Mouse (Mus musculus): ENCODE results near the gene 6030452D12Rik. TPM values are rescaled to one million over a fixed set of nuclear protein-coding genes. Genes with fewer than 3 reads are reported as not detected.

The 6030452D12Rik gene
- polyA plus RNA-seq, 1 experiment = not detected

DNA sequence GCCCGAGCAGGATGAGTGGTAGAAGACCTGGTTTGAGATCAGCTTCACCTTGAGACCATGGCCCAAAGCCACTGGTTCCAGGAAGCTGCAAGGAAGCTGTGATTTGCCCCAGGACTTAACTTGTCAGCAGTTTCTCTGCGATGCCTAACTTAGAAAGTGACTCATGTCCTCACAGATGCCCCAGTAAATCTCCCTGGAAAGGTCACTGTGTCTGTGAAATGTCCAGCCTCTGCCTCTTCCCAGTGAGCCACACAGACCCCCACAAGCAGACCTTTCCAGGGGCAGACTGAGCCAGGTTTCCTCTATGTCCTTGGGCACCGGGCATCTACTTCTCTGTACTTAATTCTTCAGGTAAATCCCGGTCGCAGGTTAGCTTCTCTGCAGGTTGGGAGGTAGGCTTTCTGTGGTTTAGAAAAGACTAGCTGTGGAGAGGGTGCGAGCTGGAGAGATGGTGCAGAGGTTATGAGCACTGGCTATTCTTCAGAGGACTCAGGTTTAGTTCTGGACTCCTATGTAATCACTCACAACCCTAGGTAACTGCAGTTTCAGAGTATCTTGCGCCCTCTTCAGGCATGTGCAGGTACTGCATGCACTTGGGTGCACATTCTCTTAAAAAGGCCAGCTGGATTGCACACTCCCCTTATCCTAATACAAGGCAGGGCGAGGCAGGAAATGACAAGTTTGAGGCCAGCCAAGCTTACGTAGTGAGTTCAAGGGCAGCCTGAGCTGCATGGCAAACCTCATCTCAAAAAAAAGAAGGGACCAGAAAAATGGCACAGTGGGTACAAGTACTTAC is 27.1 kb downstream of the 6030452D12Rik start:
- Histone ChIP-seq H3K4me3 (ENCODE audit: control insufficient read depth, insufficient read depth, low read length) (no peak overlapping the region), H3K4me1 (replicated peaks; ENCODE audit: control insufficient read depth, insufficient read depth, low read length) (no peaks in the 10 kb centered on the region), H3K36me3 (ENCODE audit: control insufficient read depth, insufficient read depth, low read length) (no peaks in the 10 kb centered on the region), H3K27ac (ENCODE audit: control insufficient read depth, insufficient read depth, low read length) (no peak overlapping the region), H3K27me3 (ENCODE audit: control insufficient read depth, insufficient read depth, low read length) (no peaks in the 10 kb centered on the region)
- WGBS = 91% methylated on average over 9 of the region's 9 CpGs
- no peak for TF ChIP-seq POLR2A (IDR thresholded peaks at IDR 0.05; ENCODE audit: control insufficient read depth, extremely low read depth, insufficient read depth, low read length, poor library complexity)
- TF ChIP-seq CTCF (IDR thresholded peaks at IDR 0.05; ENCODE audit: borderline replicate concordance, control insufficient read depth, extremely low read depth, insufficient read depth, low read length, poor library complexity) = no peak
- DNase-seq = no peak

DNA sequence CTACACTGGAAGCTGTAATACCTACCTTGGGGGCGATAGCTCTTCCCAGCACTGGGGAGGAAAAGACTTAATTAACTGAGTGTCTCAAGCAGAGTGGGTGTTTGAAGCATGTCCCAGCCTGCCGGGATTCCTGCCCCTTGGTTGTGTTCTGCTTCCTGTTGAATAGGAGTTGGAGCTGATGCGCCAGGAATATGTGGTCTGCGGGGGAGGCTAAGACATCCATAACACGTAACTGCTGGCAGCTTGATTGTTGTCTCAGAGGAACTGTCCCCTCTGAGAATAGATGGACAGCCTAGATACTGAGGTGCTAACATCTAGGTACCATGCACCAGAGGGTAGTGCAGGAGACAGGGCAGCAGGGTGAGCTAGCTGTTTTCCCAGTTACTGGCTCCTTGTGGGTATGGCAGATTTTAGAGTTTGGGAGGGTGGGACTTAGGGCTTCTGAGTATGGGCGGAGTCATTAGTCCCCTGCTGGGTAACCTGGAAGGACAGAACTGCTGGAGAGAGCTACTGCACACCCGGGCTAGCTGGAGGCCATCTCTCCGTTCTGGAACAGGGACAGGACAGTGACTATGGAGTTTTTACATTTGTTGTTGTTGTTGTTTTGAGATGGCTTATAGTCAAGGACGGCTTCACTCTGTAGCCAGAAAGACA is 28.4 kb downstream of the 6030452D12Rik start:
- Histone ChIP-seq H3K27ac (ENCODE audit: control insufficient read depth, insufficient read depth, low read length) (no peak overlapping the region), H3K4me1 (replicated peaks; ENCODE audit: control insufficient read depth, insufficient read depth, low read length) (peaks cover under 1% of the 10 kb centered on the region), H3K4me3 (ENCODE audit: control insufficient read depth, insufficient read depth, low read length) (no peak overlapping the region), H3K36me3 (ENCODE audit: control insufficient read depth, insufficient read depth, low read length) (no peaks in the 10 kb centered on the region), H3K27me3 (ENCODE audit: control insufficient read depth, insufficient read depth, low read length) (no peaks in the 10 kb centered on the region)
- 93% methylated on average over 9 of the region's 9 CpGs for WGBS
- TF ChIP-seq POLR2A (IDR thresholded peaks at IDR 0.05; ENCODE audit: control insufficient read depth, extremely low read depth, insufficient read depth, low read length, poor library complexity) = no peak
- DNase-seq = no peak

DNA sequence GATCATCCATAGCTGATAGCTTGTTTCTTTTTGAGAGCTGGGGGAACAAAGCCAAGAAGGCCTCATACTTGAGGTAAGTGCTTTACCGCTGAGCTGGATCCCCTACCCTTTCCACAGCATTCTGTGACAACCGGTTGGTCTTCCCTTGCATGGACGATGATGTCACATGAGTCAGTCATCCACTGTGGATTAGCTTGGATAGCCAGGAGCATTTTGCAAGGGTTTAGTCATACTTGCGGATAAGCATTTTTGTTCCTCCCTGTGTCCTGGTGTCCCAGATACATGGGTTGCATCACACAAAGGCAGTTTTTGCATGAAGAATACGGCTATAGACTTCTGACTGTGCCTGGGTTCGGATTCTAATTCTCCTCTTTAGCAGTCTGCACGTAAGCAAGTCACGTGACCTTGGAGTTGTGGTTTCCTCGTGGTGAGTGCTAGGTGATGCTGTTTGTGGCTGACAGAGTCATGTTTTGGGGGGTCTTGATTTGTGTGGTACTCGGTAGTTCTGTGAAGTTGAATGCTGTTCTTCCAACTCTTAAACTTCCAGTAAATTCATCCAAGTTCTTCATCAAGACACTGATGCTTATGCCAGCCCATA is 29.7 kb downstream of the 6030452D12Rik start:
- no peak for TF ChIP-seq CTCF (IDR thresholded peaks at IDR 0.05; ENCODE audit: borderline replicate concordance, control insufficient read depth, extremely low read depth, insufficient read depth, low read length, poor library complexity)
- no peak for TF ChIP-seq POLR2A (IDR thresholded peaks at IDR 0.05; ENCODE audit: control insufficient read depth, extremely low read depth, insufficient read depth, low read length, poor library complexity)
- no peaks in the 10 kb centered on the region for H3K36me3 ChIP-seq (ENCODE audit: control insufficient read depth, insufficient read depth, low read length)
- no peak overlapping the region for H3K4me3 ChIP-seq (ENCODE audit: control insufficient read depth, insufficient read depth, low read length)
- H3K27ac ChIP-seq (ENCODE audit: control insufficient read depth, insufficient read depth, low read length) = no peak overlapping the region
- no peaks in the 10 kb centered on the region for H3K27me3 ChIP-seq (ENCODE audit: control insufficient read depth, insufficient read depth, low read length)
- 76% methylated on average over 10 of the region's 10 CpGs for WGBS
- no peak for DNase-seq
- peaks cover 5% of the 10 kb centered on the region for H3K4me1 ChIP-seq (replicated peaks; ENCODE audit: control insufficient read depth, insufficient read depth, low read length)

DNA sequence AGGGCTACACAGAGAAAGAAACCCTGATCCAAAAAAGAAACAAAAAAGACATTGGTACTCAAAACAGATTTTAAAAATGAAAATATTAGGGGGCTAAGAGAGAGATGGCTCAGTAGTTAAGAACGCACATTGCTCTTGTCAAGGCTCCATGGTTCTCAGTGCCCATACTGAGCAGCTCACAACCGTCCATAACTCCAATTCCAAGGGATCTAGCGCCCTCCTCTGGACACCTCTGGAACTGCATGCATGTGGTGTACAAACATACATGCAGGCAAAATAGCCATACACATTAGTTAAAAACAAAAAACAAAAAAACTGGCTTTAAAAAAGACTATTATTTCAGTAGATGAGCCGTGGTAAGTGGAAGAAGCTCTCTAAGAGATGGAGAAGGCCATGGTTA is 30.2 kb downstream of the 6030452D12Rik start:
- TF ChIP-seq POLR2A (IDR thresholded peaks at IDR 0.05; ENCODE audit: control insufficient read depth, extremely low read depth, insufficient read depth, low read length, poor library complexity) (no peak), CTCF (IDR thresholded peaks at IDR 0.05; ENCODE audit: borderline replicate concordance, control insufficient read depth, extremely low read depth, insufficient read depth, low read length, poor library complexity) (no peak; the same call in 1 of the 2 replicates)
- H3K27ac ChIP-seq (ENCODE audit: control insufficient read depth, insufficient read depth, low read length) = no peak overlapping the region
- H3K4me3 ChIP-seq (ENCODE audit: control insufficient read depth, insufficient read depth, low read length) = no peak overlapping the region
- WGBS = 81% methylated on average over 4 of the region's 4 CpGs
- no peaks in the 10 kb centered on the region for H3K36me3 ChIP-seq (ENCODE audit: control insufficient read depth, insufficient read depth, low read length)
- no peaks in the 10 kb centered on the region for H3K27me3 ChIP-seq (ENCODE audit: control insufficient read depth, insufficient read depth, low read length)
- DNase-seq = no peak
- peaks cover 5% of the 10 kb centered on the region for H3K4me1 ChIP-seq (replicated peaks; ENCODE audit: control insufficient read depth, insufficient read depth, low read length)

DNA sequence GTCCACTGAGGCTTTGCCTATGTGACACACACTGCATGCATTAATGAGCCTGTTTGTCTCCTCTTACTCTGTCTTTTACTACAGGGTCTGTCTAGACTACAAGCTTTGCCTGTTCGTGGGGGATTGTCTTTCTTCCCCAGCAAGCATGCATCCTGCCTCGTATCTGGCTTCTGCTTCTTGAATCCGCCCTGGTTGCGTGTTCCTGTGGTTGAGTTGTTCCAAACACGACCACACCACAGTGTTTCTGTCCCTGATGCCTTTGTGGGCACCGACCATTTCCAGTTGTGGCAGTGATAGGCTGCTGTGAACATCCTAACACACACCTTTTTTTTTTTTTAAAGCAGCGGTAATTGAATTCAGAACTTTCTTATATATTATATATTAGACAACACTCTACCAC is 33.4 kb downstream of the 6030452D12Rik start:
- Histone ChIP-seq H3K4me1 (replicated peaks; ENCODE audit: control insufficient read depth, insufficient read depth, low read length) (peaks cover 5% of the 10 kb centered on the region), H3K4me3 (ENCODE audit: control insufficient read depth, insufficient read depth, low read length) (no peak overlapping the region), H3K36me3 (ENCODE audit: control insufficient read depth, insufficient read depth, low read length) (no peaks in the 10 kb centered on the region), H3K27ac (ENCODE audit: control insufficient read depth, insufficient read depth, low read length) (no peak overlapping the region), H3K27me3 (ENCODE audit: control insufficient read depth, insufficient read depth, low read length) (no peaks in the 10 kb centered on the region)
- TF ChIP-seq POLR2A (IDR thresholded peaks at IDR 0.05; ENCODE audit: control insufficient read depth, extremely low read depth, insufficient read depth, low read length, poor library complexity) = no peak
- no peak for TF ChIP-seq CTCF (IDR thresholded peaks at IDR 0.05; ENCODE audit: borderline replicate concordance, control insufficient read depth, extremely low read depth, insufficient read depth, low read length, poor library complexity)
- WGBS = 13% methylated on average over 7 of the region's 7 CpGs
- DNase-seq = no peak

DNA sequence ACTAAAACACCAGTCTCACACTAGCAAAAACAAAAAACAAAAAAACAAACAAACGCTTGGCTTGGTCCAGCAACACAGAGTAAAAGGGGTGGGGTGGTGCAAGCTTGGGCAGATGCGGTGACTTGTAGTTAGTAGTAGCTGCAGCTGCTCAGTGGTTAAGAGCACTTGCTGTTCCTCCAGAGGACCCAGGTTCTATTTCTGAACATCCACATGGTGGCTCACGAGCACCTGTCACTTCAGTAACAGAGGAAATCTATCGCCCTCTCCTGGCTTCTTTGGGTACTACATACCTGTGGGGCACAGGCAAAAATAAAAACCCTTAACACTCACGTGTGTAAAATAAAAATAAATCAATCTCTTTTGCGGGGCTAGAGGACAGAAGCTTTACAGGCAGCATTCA is 34.1 kb downstream of the 6030452D12Rik start:
- Histone ChIP-seq H3K4me3 (ENCODE audit: control insufficient read depth, insufficient read depth, low read length) (no peak overlapping the region), H3K4me1 (replicated peaks; ENCODE audit: control insufficient read depth, insufficient read depth, low read length) (peaks cover 5% of the 10 kb centered on the region), H3K27ac (ENCODE audit: control insufficient read depth, insufficient read depth, low read length) (no peak overlapping the region), H3K36me3 (ENCODE audit: control insufficient read depth, insufficient read depth, low read length) (no peaks in the 10 kb centered on the region), H3K27me3 (ENCODE audit: control insufficient read depth, insufficient read depth, low read length) (no peaks in the 10 kb centered on the region)
- TF ChIP-seq CTCF (IDR thresholded peaks at IDR 0.05; ENCODE audit: borderline replicate concordance, control insufficient read depth, extremely low read depth, insufficient read depth, low read length, poor library complexity) (no peak), POLR2A (IDR thresholded peaks at IDR 0.05; ENCODE audit: control insufficient read depth, extremely low read depth, insufficient read depth, low read length, poor library complexity) (no peak)
- DNase-seq = peak; percentile 76
- WGBS = 11% methylated on average over 6 of the region's 6 CpGs

All from thymus, adult 2 months (tissue).